Mouse (Mus musculus) liver, postnatal 0 days (tissue): Measurements from ENCODE around the gene Gucy1a1.

Experiments
- CTCF ChIP-seq: sonication (generic); IDR thresholded peaks from 2 replicates; pipeline ENCODE4 v1.5.1; 2016; ENCODE audit warnings: antibody characterized with exemption, low read depth
- EP300 ChIP-seq: IDR thresholded peaks from 2 replicates; pipeline ENCODE4 v1.6.1; 2016; ENCODE audit warnings: antibody characterized with exemption, low read depth, mild to moderate bottlenecking

- TF ChIP-seq CTCF (no peak), EP300 (no peak)
Measured at GRCm38 (mm10) chr3:82135483-82135882, 10.1 kb downstream of the Gucy1a1 start.
